Mouse (Mus musculus) hindbrain, embryonic 11.5 days (tissue): ENCODE measurements around the gene Olfr427. TPM values are rescaled to one million over a fixed set of nuclear protein-coding genes. Genes with fewer than 3 reads are reported as not detected.

Source experiments
- polyA plus RNA-seq: library from polyadenylated mRNA; unstranded; fragments of >200 nt; fragmentation: Nextera tagmentation; extraction: Ambion mirVana; gene quantifications from 2 replicates; pipeline ENCODE4 v1.2.1, GENCODE M21; 2014

The Olfr427 gene
- polyA plus RNA-seq, 1 experiment from 2014 or later = not detected

Other genes starting within 250 kb of the Olfr427 start
- 0.17 and 0.52 TPM in 2 replicates for gene Ifi211, start 183.8 kb upstream of the Olfr427 start, polyA plus RNA-seq
- gene Mndal, start 154.4 kb upstream of the Olfr427 start, polyA plus RNA-seq = 0.24 and 0.93 TPM in 2 replicates
- gene Ifi203, start 154.2 kb upstream of the Olfr427 start, polyA plus RNA-seq = 0.23 TPM in 1 of 2 replicates, not detected in the other
- not detected in 2 replicates for gene Ifi202b, start 114.1 kb upstream of the Olfr427 start, polyA plus RNA-seq
- gene Ifi205, start 65.1 kb upstream of the Olfr427 start, polyA plus RNA-seq = not detected in 2 replicates
- gene Olfr433, start 56.2 kb upstream of the Olfr427 start, polyA plus RNA-seq = not detected in 2 replicates
- gene Olfr432, start 47.7 kb upstream of the Olfr427 start, polyA plus RNA-seq = not detected in 2 replicates
- gene Olfr430, start 30.3 kb upstream of the Olfr427 start, polyA plus RNA-seq = not detected in 2 replicates
- not detected in 2 replicates for gene Olfr429, start 12.6 kb upstream of the Olfr427 start, polyA plus RNA-seq
- gene Olfr231, start 24.3 kb downstream of the Olfr427 start, polyA plus RNA-seq = not detected in 2 replicates
- not detected in 2 replicates for gene Olfr424, start 34.6 kb downstream of the Olfr427 start, polyA plus RNA-seq
- not detected in 2 replicates for gene Olfr420, start 58.7 kb downstream of the Olfr427 start, polyA plus RNA-seq
- gene Spta1, start 75.9 kb downstream of the Olfr427 start, polyA plus RNA-seq = 1.9 and 2.9 TPM in 2 replicates
- gene Olfr419, start 155.2 kb downstream of the Olfr427 start, polyA plus RNA-seq = not detected in 2 replicates
- not detected in 2 replicates for gene Mptx1, start 233.6 kb downstream of the Olfr427 start, polyA plus RNA-seq